Mouse (Mus musculus) heart, postnatal 0 days (tissue): Measurements from ENCODE around the gene Mfsd7a. TPM values are rescaled to one million over a fixed set of nuclear protein-coding genes. Genes with fewer than 3 reads are reported as not detected.
"Not testable (repeated sequence)": the region's sequence is repeated elsewhere in the genome, so short reads cannot be mapped to it uniquely, and the experiment has no call there.

Source experiments
- ATAC-seq: fragments of 200-750 bp; cut with Nextera tagmentation; 2 replicates; pipeline ENCODE4 v1.8.0; 2017; ENCODE audit warnings: low read depth, moderate number of reproducible peaks, moderate library complexity; ENCODE audit not compliant: insufficient read depth
- DNase-seq: peaks from one replicate; pipeline ENCODE4 v3.0.0-alpha.2; 2016; ENCODE audit warnings: low spot score
- H3K27ac ChIP-seq: fragments of 300-500 bp; sonication (generic); 2 replicates; pipeline ENCODE4 v1.5.1; 2014; ENCODE audit warnings: low read depth, mild to moderate bottlenecking
- H3K27me3 ChIP-seq: fragments of 300-500 bp; sonication (generic); 2 replicates; pipeline ENCODE4 v1.6.1; 2014; ENCODE audit warnings: low read length, mixed read lengths; ENCODE audit not compliant: control insufficient read depth, insufficient read depth
- H3K36me3 ChIP-seq: fragments of 300-500 bp; sonication (generic); replicated peaks from 2 replicates; pipeline ENCODE4 v1.6.1; 2014; ENCODE audit warnings: low read length, mixed read lengths; ENCODE audit not compliant: control insufficient read depth, insufficient read depth
- H3K4me1 ChIP-seq: fragments of 300-500 bp; sonication (generic); 2 replicates; pipeline ENCODE4 v1.6.1; 2014; ENCODE audit warnings: antibody characterized with exemption; ENCODE audit not compliant: control insufficient read depth, insufficient read depth
- H3K4me2 ChIP-seq: fragments of 300-500 bp; sonication (generic); 2 replicates; pipeline ENCODE4 v1.6.1; 2014; ENCODE audit warnings: low read depth, mild to moderate bottlenecking, low read length, moderate library complexity
- H3K4me3 ChIP-seq: fragments of 300-500 bp; sonication (generic); 2 replicates; pipeline ENCODE4 v1.5.1; 2014; ENCODE audit warnings: low read depth, low read length
- H3K9ac ChIP-seq: fragments of 300-500 bp; sonication (generic); replicated peaks from 2 replicates; pipeline ENCODE4 v1.6.1; 2014; ENCODE audit warnings: low read depth, low read length, mixed read lengths
- H3K9me3 ChIP-seq: fragments of 300-500 bp; sonication (generic); replicated peaks from 2 replicates; pipeline ENCODE4 v1.6.1; 2016; ENCODE audit warnings: low read length; ENCODE audit not compliant: control insufficient read depth
- CTCF ChIP-seq: IDR thresholded peaks from 2 replicates; pipeline ENCODE4 v1.5.1; 2016; ENCODE audit warnings: antibody characterized with exemption, control low read depth, low read depth
- EP300 ChIP-seq: IDR thresholded peaks from 2 replicates; pipeline ENCODE4 v1.6.1; 2016; ENCODE audit warnings: antibody characterized with exemption, low read depth
- WGBS: fragments of 180-500 bp; shearing (Covaris S2); extraction: QIAGEN DNeasy Blood & Tissue Kit; methylation state at CpG from one replicate; pipeline ENCODE4 v1.1.7; 2014; 5-methylcytosine and 5-hydroxymethylcytosine counted together
- polyA plus RNA-seq: library from polyadenylated mRNA; unstranded; fragments of >200 nt; fragmentation: Nextera tagmentation; extraction: Ambion mirVana; gene quantifications from 2 replicates; pipeline ENCODE4 v1.2.1, GENCODE M21; 2015
- total RNA-seq: library from RNA; depleted of rRNA; stranded (reverse); fragments of >200 nt; gene quantifications from 2 replicates; pipeline ENCODE4 v1.2.3, GENCODE M21; 2014; ENCODE audit warnings: low replicate concordance; rRNA removed

Mfsd7a gene
- total RNA-seq (0.19 and 1.2 TPM in 2 replicates), polyA plus RNA-seq (0.20 and 0.29 TPM in 2 replicates)

DNA sequence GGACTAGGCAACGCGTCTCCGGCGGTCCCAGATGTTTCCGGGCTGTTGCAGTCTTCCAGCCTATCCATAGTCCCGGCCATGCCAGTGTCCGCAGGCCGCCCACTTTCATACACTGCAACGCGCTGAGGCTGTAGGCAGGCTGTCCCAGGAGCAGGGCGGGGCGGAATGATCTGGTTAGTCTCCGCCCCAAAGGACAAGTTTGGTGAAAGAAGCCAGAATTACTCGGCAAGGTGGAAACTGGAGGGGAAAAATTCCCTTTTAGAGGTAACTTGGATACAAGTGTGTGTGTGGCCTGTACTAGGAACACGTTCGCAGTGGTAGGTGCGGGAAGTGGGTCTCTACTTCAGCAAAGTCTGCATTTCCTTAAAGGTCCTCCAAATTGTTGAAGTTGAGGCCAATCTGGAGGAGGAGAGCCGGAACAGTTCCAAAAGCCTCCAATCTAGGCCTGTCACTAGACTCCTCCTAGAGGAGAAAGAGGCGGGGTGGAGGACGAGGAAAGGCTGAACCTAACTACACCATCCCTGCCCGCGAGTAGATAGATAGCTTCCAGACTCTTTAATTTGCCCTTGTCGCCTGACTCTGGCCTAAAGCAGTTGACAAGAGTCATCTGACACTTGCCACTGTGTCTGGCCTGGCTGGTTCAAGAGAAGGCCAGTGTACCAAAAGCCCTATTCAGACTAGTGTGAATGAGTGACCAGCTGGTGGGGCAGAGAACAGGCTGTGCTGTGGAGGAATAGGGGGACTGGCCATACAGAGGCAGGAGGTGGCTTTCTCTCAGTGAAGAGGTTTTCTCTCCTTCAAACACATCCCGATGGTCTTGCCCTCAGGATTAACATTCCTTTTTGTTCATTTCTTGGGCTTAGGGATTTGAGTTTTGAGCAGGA, at the start of gene Mfsd7a:
TSS of gene Mfsd7a (minus strand) at position 107 of the 884 bp plus-strand sequence.
- no peaks in the 10 kb centered on the region for H3K9me3 ChIP-seq
- ATAC-seq (peak; percentile 93), DNase-seq (peak; percentile 57)
- peak within 1 kb of the TSS; percentile 43 for H3K9ac ChIP-seq
- H3K36me3 ChIP-seq, result no peaks in the 10 kb centered on the region
- 10% methylated on average over 24 of the region's 24 CpGs for WGBS
- peak within 1 kb of the TSS; percentile 44 for H3K4me3 ChIP-seq
- TF ChIP-seq CTCF, result no peak
- TF ChIP-seq EP300, result no peak
- H3K27ac ChIP-seq, result peak within 1 kb of the TSS; percentile 50; the same call in 1 of the 2 replicates
- H3K27me3 ChIP-seq, result no peaks in the 10 kb centered on the region
- peaks cover 9% of the 10 kb centered on the region; the same call in 1 of the 2 replicates for H3K4me1 ChIP-seq
- peak within 1 kb of the TSS; percentile 69 for H3K4me2 ChIP-seq

DNA sequence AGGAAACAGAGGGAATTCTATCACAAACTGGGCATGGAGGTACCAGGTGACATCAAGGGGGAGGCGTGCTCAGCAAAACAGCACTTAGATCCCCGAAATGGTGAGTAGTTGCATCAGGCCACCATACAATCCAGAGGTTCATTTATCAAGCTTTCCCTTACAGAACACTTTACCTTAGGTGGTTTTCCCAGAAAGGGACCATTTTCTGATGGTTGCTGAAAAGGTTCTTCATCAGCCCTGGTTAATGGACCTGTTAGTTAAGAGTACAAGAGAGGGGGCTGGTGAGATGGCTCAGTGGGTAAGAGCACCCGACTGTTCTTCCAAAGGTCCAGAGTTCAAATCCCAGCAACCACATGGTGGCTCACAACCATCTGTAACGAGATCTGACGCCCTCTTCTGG, 37.5 kb upstream of the Mfsd7a start:
- H3K4me3 ChIP-seq, H3K27ac ChIP-seq, H3K9ac ChIP-seq, H3K4me1 ChIP-seq, DNase-seq, H3K27me3 ChIP-seq, ATAC-seq, H3K4me2 ChIP-seq, H3K9me3 ChIP-seq: not testable (repeated sequence)
- 84% methylated on average over 4 of the region's 5 CpGs for WGBS
- peaks cover 67% of the 10 kb centered on the region for H3K36me3 ChIP-seq

DNA sequence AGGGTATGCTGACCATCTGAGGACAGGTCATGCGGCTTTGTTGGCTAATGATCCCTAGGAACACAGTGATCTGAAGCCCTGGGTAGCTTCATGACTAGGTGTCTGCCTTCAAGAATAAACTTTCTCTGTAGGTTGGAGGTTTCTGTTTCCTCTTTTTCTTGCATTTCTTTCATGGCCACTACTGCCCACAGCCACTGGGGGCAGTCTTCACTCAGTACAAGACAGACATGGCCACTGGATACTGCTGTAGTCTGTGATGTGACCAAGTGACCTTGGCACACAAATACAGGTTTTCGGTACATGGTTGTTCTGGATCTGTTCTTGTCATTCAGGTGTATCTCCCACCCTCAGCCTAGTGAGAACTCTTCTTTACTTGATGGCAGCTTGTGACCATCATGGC, 36.5 kb upstream of the Mfsd7a start:
- no peaks in the 10 kb centered on the region for H3K9me3 ChIP-seq
- no peak overlapping the region for H3K27ac ChIP-seq
- TF ChIP-seq CTCF (peak; percentile 62), EP300 (no peak)
- H3K4me1 ChIP-seq, result no peaks in the 10 kb centered on the region
- WGBS, result 97% methylated on average over 2 of the region's 2 CpGs
- H3K9ac ChIP-seq, result no peak overlapping the region
- no peak overlapping the region for H3K4me3 ChIP-seq
- no peak for ATAC-seq
- no peak overlapping the region for H3K4me2 ChIP-seq
- DNase-seq, result no peak
- H3K27me3 ChIP-seq, result no peaks in the 10 kb centered on the region
- peaks cover 59% of the 10 kb centered on the region for H3K36me3 ChIP-seq

DNA sequence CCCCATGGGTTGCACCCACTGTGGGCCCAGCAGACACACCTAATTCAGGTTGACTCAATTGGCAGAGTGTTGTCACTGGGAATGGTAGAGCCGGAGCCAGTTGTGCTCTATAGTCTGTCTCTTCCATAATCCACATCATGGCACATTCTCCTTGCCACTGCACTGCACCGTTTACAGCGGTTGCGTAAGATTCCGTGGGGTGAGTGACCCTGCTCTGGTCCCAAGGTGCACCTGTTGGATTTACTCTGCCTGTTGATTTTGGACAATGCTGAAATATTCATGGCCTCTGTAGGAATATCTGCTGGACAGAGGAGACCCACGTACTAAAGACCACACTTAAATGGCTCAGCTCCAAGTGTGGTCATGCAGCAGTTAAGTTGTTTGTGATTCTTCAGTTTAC, 34.3 kb upstream of the Mfsd7a start:
- Histone ChIP-seq H3K4me2 (no peak overlapping the region), H3K9me3 (no peaks in the 10 kb centered on the region), H3K9ac (no peak overlapping the region), H3K36me3 (peaks cover 53% of the 10 kb centered on the region), H3K27ac (no peak overlapping the region), H3K27me3 (no peaks in the 10 kb centered on the region), H3K4me1 (no peaks in the 10 kb centered on the region), H3K4me3 (no peak overlapping the region)
- TF ChIP-seq EP300 (no peak), CTCF (no peak)
- WGBS, result 88% methylated on average over 6 of the region's 6 CpGs
- ATAC-seq, result no peak
- no peak for DNase-seq

DNA sequence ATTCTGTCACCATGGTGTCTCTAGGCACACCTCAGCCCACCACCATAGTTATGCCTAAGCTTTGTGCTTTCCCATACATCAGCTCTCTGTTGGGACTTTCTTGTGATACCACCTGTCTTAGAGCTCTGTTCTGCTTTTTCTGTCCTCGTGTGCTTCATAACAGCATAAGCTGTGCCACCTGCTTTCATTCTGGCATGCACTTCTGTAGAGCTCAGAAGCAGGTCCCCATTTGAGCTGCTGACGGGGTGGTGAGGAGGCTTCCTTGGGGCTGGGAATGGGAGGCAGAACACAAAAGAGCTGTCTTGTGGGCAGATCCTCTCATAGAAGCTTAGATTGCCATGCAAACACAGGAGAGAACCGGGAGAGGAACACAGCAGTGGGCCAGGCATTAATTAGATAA, 27.3 kb upstream of the Mfsd7a start:
- H3K4me2 ChIP-seq, result no peak overlapping the region
- H3K9me3 ChIP-seq, result no peaks in the 10 kb centered on the region
- DNase-seq (no peak), ATAC-seq (no peak)
- no peak overlapping the region for H3K9ac ChIP-seq
- WGBS, result 86% methylated on average over 3 of the region's 3 CpGs
- no peaks in the 10 kb centered on the region for H3K27me3 ChIP-seq
- no peak for TF ChIP-seq EP300
- no peak for TF ChIP-seq CTCF
- no peaks in the 10 kb centered on the region for H3K4me1 ChIP-seq
- no peak overlapping the region for H3K4me3 ChIP-seq
- H3K27ac ChIP-seq, result no peak overlapping the region
- peaks cover 75% of the 10 kb centered on the region for H3K36me3 ChIP-seq

DNA sequence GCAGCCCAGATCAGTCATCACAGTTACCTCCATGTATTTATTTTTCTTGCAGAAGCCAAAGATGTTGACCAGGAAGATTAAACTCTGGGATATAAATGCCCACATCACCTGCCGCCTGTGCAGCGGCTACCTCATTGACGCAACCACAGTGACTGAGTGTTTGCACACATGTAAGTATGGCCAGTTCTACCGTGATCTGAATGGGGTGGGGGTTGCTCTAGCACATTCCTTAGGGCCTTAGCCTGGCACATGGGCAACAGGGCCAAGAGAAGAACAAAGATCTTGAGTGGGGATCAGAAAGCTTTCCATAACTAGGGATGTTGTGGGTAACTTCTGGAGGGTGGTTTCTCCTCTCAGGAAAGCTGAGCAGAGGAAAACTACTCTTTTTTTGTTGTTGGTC, 25.0 kb upstream of the Mfsd7a start:
- no peak for TF ChIP-seq EP300
- no peak for TF ChIP-seq CTCF
- Histone ChIP-seq H3K36me3 (peaks cover 69% of the 10 kb centered on the region), H3K27ac (no peak overlapping the region), H3K4me3 (no peak overlapping the region), H3K9ac (no peak overlapping the region), H3K4me2 (no peak overlapping the region), H3K9me3 (no peaks in the 10 kb centered on the region), H3K4me1 (no peaks in the 10 kb centered on the region), H3K27me3 (no peaks in the 10 kb centered on the region)
- WGBS, result 88% methylated on average over 4 of the region's 4 CpGs
- ATAC-seq (no peak), DNase-seq (no peak)
